Mouse (Mus musculus) cerebellum, adult 2 months (tissue): ENCODE measurements around the gene Rprd1b.

Experiments used
- CTCF ChIP-seq: fragments of 200-500 bp; IDR thresholded peaks from 2 replicates; pipeline ENCODE4 v1.5.1; 2011; ENCODE audit warnings: low read depth, mild to moderate bottlenecking, control low read depth, low read length, moderate library complexity, borderline replicate concordance; ENCODE audit not compliant: insufficient read depth
- POLR2A ChIP-seq: fragments of 200-500 bp; IDR thresholded peaks from 2 replicates; pipeline ENCODE4 v1.6.1; 2011; ENCODE audit warnings: low read length, control low read depth, borderline replicate concordance; ENCODE audit not compliant: insufficient read depth

- TF ChIP-seq CTCF (no peak), POLR2A (no peak)
Measured at GRCm38 (mm10) chr2:158141271-158141670, 113.0 kb downstream of the Rprd1b start.
